Mouse (Mus musculus): ENCODE results near the gene Vmn1r189. TPM values are rescaled to one million over a fixed set of nuclear protein-coding genes. Genes with fewer than 3 reads are reported as not detected.

Gene Vmn1r189
- not detected for polyA plus RNA-seq (2012; fragmentation: generic; extraction: Trizol)

GRCm38 (mm10) chr13:22105724-22106123 lies at the start of gene Vmn1r189:
Gene Vmn1r189, minus strand, starts transcription at chr13:22105824.

GRCm38 (mm10) chr13:22084140-22084539 lies 21.5 kb downstream of the Vmn1r189 start, which contains the start of gene Vmn1r188:
Gene Vmn1r188, plus strand, starts transcription at chr13:22084440.

Other genes with a start within 250 kb of the Vmn1r189 start
- 1 to 10 TPM in 1 of 2 experiments, under 1 TPM in 1; 0.04 to 2.1 TPM for gene Zfp184, start 160.7 kb downstream of the Vmn1r189 start, polyA plus RNA-seq (2012; fragmentation: generic; extraction: Trizol)
- not detected for gene Pom121l2, start 124.6 kb downstream of the Vmn1r189 start, polyA plus RNA-seq (2012; fragmentation: generic; extraction: Trizol)
- 1 to 10 TPM; 1.1 to 3.2 TPM for gene Prss16, start 96.1 kb downstream of the Vmn1r189 start, polyA plus RNA-seq (2012; fragmentation: generic; extraction: Trizol)
- gene Hist1h2ah, start 70.3 kb downstream of the Vmn1r189 start, polyA plus RNA-seq (2012; fragmentation: generic; extraction: Trizol), result 10 to 100 TPM in 1 of 2 experiments, 1 to 10 TPM in 1; 5.3 to 10.8 TPM
- gene Hist1h2bk, start 70.0 kb downstream of the Vmn1r189 start, polyA plus RNA-seq (2012; fragmentation: generic; extraction: Trizol), result 10 to 100 TPM; 10.6 to 56.7 TPM
- gene Hist1h4i, start 64.5 kb downstream of the Vmn1r189 start, polyA plus RNA-seq (2012; fragmentation: generic; extraction: Trizol), result 10 to 100 TPM; 16.9 to 37.5 TPM
- gene Hist1h2ag, start 62.9 kb downstream of the Vmn1r189 start, polyA plus RNA-seq (2012; fragmentation: generic; extraction: Trizol), result 10 to 100 TPM; 16.6 to 26.8 TPM
- 10 to 100 TPM in 1 of 2 experiments, 1 to 10 TPM in 1; 5.0 to 50.5 TPM for gene Hist1h2bj, start 62.6 kb downstream of the Vmn1r189 start, polyA plus RNA-seq (2012; fragmentation: generic; extraction: Trizol)
- gene Vmn1r188, start 21.4 kb downstream of the Vmn1r189 start, polyA plus RNA-seq (2012; fragmentation: generic; extraction: Trizol), result not detected
- gene Vmn1r191, start 78.1 kb upstream of the Vmn1r189 start, polyA plus RNA-seq (2012; fragmentation: generic; extraction: Trizol), result not detected
- not detected for gene Vmn1r192, start 85.3 kb upstream of the Vmn1r189 start, polyA plus RNA-seq (2012; fragmentation: generic; extraction: Trizol)
- not detected for gene Vmn1r193, start 117.3 kb upstream of the Vmn1r189 start, polyA plus RNA-seq (2012; fragmentation: generic; extraction: Trizol)
- not detected for gene Vmn1r194, start 138.4 kb upstream of the Vmn1r189 start, polyA plus RNA-seq (2012; fragmentation: generic; extraction: Trizol)
- not detected for gene Vmn1r195, start 164.7 kb upstream of the Vmn1r189 start, polyA plus RNA-seq (2012; fragmentation: generic; extraction: Trizol)
- not detected for gene Vmn1r196, start 184.1 kb upstream of the Vmn1r189 start, polyA plus RNA-seq (2012; fragmentation: generic; extraction: Trizol)
- gene Vmn1r197, start 218.8 kb upstream of the Vmn1r189 start, polyA plus RNA-seq (2012; fragmentation: generic; extraction: Trizol), result not detected
- not detected for gene Vmn1r198, start 244.5 kb upstream of the Vmn1r189 start, polyA plus RNA-seq (2012; fragmentation: generic; extraction: Trizol)